Mouse (Mus musculus) liver, embryonic 12.5 days (tissue): ENCODE measurements at regions not wholly inside any gene's neighbourhood (a gene's known extent, or its start where the extent isn't known, plus 50 kb on each side); places are given as distances from the start of the nearest gene placed in this dataset.
"Not testable (repeated sequence)": the region's sequence is repeated elsewhere in the genome, so short reads cannot be mapped to it uniquely, and the experiment has no call there.

Experiments
- ATAC-seq: fragments of 200-750 bp; cut with Nextera tagmentation; 2 replicates; pipeline ENCODE4 v1.8.0; 2017; ENCODE audit warnings: moderate number of reproducible peaks, mild to moderate bottlenecking, moderate library complexity
- H3K27ac ChIP-seq: fragments of 300-500 bp; sonication (generic); 2 replicates; pipeline ENCODE4 v1.5.1; 2016; ENCODE audit warnings: mild to moderate bottlenecking
- H3K27me3 ChIP-seq: fragments of 300-500 bp; sonication (generic); replicated peaks from 2 replicates; pipeline ENCODE4 v1.6.1; 2016; ENCODE audit warnings: mild to moderate bottlenecking, moderate library complexity
- H3K36me3 ChIP-seq: fragments of 300-500 bp; sonication (generic); 2 replicates; pipeline ENCODE4 v1.6.1; 2016; ENCODE audit warnings: mild to moderate bottlenecking, moderate library complexity
- H3K4me1 ChIP-seq: fragments of 300-500 bp; sonication (generic); 2 replicates; pipeline ENCODE4 v1.6.1; 2016
- H3K4me2 ChIP-seq: fragments of 300-500 bp; sonication (generic); 2 replicates; pipeline ENCODE4 v1.6.1; 2016; ENCODE audit warnings: mild to moderate bottlenecking, moderate library complexity
- H3K4me3 ChIP-seq: fragments of 300-500 bp; sonication (generic); 2 replicates; pipeline ENCODE4 v1.5.1; 2016; ENCODE audit warnings: mild to moderate bottlenecking, moderate library complexity
- H3K9ac ChIP-seq: fragments of 300-500 bp; sonication (generic); 2 replicates; pipeline ENCODE4 v1.6.1; 2016; ENCODE audit warnings: mild to moderate bottlenecking, moderate library complexity
- H3K9me3 ChIP-seq: fragments of 300-500 bp; sonication (generic); replicated peaks from 2 replicates; pipeline ENCODE4 v1.6.1; 2016; ENCODE audit warnings: mild to moderate bottlenecking, moderate library complexity
- WGBS: fragments of 180-500 bp; shearing (Covaris S2); methylation state at CpG from one replicate; pipeline ENCODE4 v1.1.7; 2016; ENCODE audit not compliant: insufficient replicate concordance; 5-methylcytosine and 5-hydroxymethylcytosine counted together

DNA sequence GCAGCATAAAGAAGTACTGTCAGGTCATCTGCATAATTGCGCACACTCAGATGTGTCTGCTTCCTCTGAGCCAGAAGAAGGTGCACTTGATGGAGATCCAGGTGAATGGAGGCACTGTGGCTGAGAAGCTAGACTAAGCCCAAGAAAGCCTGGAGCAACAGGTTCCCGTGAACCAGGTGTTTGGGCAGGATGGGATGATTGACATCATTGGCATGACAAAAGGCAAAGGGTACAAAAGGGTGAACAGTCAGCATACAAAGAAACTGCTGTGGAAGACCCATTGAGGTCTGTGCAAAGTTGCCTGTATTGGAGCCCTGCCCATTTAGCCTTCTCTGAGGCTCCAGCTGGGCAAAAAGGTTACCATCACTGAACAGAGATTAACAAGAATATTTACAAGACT, 337.0 kb upstream of the Zfp960 start:
- WGBS, result 65% methylated on average over 2 of the region's 2 CpGs
- no peak for ATAC-seq

DNA sequence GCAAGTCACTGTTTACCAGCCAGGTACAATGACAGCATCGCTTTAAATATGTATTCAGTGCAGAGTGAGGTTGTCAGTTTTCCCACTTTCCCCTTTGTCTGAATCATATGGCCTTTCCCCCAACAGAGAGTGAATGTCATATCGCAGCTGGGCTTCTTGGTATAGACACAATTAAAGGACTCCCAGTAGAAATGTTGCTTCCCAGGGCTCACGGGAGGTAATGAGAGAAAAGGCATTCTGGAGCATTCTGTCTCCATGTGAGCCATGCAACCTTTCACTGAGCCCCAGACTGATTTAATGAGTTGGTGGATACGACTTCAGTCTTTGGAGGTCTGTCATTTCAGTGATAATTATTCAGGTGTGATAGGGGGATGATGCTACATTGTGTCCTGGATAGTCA, 310.8 kb upstream of the Zfp960 start:
- Histone ChIP-seq H3K27me3 (no peaks in the 10 kb centered on the region), H3K9ac (no peak overlapping the region), H3K4me1 (no peaks in the 10 kb centered on the region), H3K27ac (no peak overlapping the region), H3K4me3 (no peak overlapping the region), H3K36me3 (no peaks in the 10 kb centered on the region), H3K4me2 (no peak overlapping the region), H3K9me3 (no peaks in the 10 kb centered on the region)
- WGBS, result 59% methylated on average over 4 of the region's 4 CpGs
- no peak for ATAC-seq

More for the DNA sequence above, 337.0 kb upstream of the Zfp960 start:
- H3K4me1 ChIP-seq, result no peaks in the 10 kb centered on the region
- H3K27me3 ChIP-seq, result no peaks in the 10 kb centered on the region
- no peak overlapping the region for H3K9ac ChIP-seq
- H3K4me2 ChIP-seq, result no peak overlapping the region
- no peak overlapping the region for H3K4me3 ChIP-seq
- H3K27ac ChIP-seq, result no peak overlapping the region
- no peaks in the 10 kb centered on the region for H3K9me3 ChIP-seq
- H3K36me3 ChIP-seq, result no peaks in the 10 kb centered on the region

DNA sequence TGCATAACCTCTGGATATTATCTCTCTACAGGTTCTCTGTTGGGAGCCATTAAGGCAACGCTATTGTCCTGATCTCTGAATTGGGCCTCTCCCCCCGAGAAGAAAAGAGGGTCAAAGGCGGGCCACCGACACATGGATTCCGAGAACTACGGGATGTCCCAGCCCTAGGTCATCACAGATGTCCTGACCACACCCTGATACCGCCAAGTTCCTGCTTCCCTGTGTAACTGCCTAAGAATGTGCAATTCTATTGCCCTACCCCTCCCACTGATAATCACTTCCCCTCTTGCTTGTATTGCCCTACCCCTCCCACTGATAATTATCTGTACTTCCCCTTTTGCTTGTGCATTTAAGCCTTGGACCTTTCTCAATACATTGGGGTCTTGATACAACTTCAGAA, 293.3 kb upstream of the Zfp960 start:
- not testable (repeated sequence) for H3K9ac ChIP-seq, ATAC-seq, H3K36me3 ChIP-seq, H3K4me3 ChIP-seq, H3K27ac ChIP-seq, H3K4me2 ChIP-seq, H3K4me1 ChIP-seq, H3K9me3 ChIP-seq, H3K27me3 ChIP-seq
- WGBS, result 42% methylated on average over 7 of the region's 7 CpGs

DNA sequence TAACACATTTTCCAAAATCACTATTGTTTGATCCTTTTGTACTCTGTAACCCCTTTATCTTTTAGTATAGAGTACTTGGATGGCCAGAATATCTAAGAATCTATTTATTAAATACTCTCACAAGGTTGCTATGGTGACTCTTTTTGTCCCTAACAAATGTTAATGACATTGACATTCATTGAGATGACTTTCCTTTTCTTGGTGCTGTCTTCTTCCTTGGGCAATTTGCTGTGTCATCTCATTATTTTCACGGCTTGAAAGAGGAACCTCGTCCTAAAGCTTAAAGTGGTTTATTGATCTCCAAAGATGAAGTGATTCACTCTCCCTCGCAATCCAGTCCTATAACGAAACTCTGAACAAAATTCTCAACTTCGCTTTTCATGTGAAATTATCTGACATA, 265.6 kb upstream of the Zfp960 start:
- ATAC-seq, result no peak
- Histone ChIP-seq H3K9me3 (no peaks in the 10 kb centered on the region), H3K4me2 (no peak overlapping the region), H3K27me3 (no peaks in the 10 kb centered on the region), H3K9ac (no peak overlapping the region), H3K36me3 (no peaks in the 10 kb centered on the region), H3K4me3 (no peak overlapping the region), H3K27ac (no peak overlapping the region), H3K4me1 (no peaks in the 10 kb centered on the region)
- WGBS, result 64% methylated on average over 5 of the region's 5 CpGs

DNA sequence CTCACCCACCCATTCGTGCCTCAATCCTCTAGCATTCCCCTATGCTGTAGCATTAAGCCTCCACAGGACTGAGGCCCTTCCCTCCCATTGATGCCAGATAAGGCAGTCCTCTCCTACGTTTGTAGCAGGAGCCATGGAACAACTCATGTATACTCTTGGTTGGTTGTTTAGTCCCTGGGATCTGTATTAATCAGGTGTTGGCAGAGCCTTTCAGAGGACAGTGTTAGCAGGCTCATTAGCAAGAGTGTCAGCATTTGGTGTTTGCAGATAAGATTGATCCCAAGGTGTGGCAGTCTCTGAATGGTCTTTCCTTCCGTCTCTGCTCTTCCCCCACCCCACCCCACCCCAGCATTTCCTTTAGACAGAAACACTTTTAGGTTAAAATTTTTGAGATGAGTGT, 258.9 kb upstream of the Zfp960 start:
- no peaks in the 10 kb centered on the region for H3K36me3 ChIP-seq
- H3K27ac ChIP-seq, result 0 out of 2 replicates have a peak overlapping the region, but pooled peaks have one; percentile 30
- H3K9ac ChIP-seq, result no peak overlapping the region
- WGBS, result 15% methylated on average over 3 of the region's 3 CpGs
- H3K27me3 ChIP-seq, result no peaks in the 10 kb centered on the region
- no peak overlapping the region for H3K4me3 ChIP-seq
- H3K4me2 ChIP-seq, result peak overlapping the region; percentile 20; the same call in 1 of the 2 replicates
- no peaks in the 10 kb centered on the region for H3K9me3 ChIP-seq
- ATAC-seq, result peak; percentile 98
- H3K4me1 ChIP-seq, result no peaks in the 10 kb centered on the region

DNA sequence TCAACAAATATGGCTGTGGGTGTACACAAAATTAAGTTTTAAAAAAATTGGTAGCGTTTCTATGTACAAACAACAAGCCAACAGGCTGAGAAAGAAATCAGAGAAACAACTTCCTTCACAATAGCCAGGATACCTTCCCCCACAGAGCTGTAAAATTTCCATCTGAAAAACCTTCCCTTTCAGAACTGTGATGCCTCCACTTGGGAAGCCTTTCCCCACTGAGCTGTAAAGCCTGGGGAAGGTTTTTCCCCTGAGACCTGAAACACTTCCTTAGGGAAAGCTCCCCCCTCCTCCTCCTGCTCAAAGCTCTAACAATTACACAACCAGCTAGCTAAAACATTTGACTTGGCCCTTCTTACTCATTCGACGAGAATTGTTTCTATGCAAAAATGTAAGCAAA, 245.5 kb upstream of the Zfp960 start:
- ATAC-seq, result no peak
- Histone ChIP-seq H3K4me1 (no peaks in the 10 kb centered on the region), H3K4me3 (no peak overlapping the region), H3K27me3 (no peaks in the 10 kb centered on the region), H3K4me2 (no peak overlapping the region), H3K27ac (no peak overlapping the region), H3K36me3 (no peaks in the 10 kb centered on the region), H3K9ac (no peak overlapping the region), H3K9me3 (no peaks in the 10 kb centered on the region)
- WGBS, result 25% methylated on average over 3 of the region's 3 CpGs

DNA sequence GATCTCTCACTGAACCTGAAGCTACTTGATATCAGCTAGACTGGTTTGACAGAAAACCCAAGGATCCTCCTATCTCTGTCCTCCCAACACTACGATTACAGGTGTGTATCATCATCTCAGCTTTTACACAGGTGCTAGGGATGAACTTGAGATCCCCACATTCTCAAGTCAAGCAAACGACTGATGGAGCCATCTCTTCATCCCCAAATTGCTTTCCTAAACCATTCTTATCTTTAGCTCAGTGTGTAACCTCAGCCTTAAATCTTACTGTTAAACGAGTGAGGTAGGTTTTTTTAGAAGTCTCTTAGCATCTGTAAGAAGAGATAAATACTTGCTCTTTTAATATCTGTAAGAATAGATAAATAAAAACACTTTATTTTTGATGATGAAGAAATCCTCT, 242.2 kb upstream of the Zfp960 start:
- Histone ChIP-seq H3K27ac (no peak overlapping the region), H3K9ac (no peak overlapping the region), H3K36me3 (no peaks in the 10 kb centered on the region), H3K4me2 (no peak overlapping the region), H3K9me3 (no peaks in the 10 kb centered on the region), H3K4me3 (no peak overlapping the region), H3K4me1 (no peaks in the 10 kb centered on the region), H3K27me3 (no peaks in the 10 kb centered on the region)
- 38% methylated on average over 3 of the region's 3 CpGs for WGBS
- no peak for ATAC-seq

DNA sequence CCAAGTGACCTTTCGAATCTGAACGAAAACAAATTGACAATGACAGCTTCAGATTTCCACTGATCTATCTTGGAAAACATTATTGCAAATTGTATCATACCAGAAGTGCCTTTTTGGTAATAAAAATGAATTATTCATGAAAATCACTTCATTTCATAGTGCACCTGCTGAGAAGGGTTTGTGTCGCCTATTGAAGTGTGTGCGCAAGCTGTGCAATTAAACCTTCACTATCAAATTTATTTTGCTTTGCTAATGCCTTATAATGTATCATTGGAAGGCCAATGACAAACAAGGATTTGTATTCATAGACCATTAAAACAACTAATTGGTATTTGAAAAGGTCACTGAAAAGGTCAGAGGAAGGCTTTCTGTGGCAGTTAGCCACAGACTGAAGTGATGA, 224.8 kb upstream of the Zfp960 start:
- ATAC-seq, result no peak
- Histone ChIP-seq H3K4me1 (no peaks in the 10 kb centered on the region), H3K9me3 (no peaks in the 10 kb centered on the region), H3K4me3 (no peak overlapping the region), H3K4me2 (no peak overlapping the region), H3K9ac (no peak overlapping the region), H3K27me3 (no peaks in the 10 kb centered on the region), H3K27ac (no peak overlapping the region), H3K36me3 (no peaks in the 10 kb centered on the region)
- WGBS, result 75% methylated on average over 4 of the region's 4 CpGs

DNA sequence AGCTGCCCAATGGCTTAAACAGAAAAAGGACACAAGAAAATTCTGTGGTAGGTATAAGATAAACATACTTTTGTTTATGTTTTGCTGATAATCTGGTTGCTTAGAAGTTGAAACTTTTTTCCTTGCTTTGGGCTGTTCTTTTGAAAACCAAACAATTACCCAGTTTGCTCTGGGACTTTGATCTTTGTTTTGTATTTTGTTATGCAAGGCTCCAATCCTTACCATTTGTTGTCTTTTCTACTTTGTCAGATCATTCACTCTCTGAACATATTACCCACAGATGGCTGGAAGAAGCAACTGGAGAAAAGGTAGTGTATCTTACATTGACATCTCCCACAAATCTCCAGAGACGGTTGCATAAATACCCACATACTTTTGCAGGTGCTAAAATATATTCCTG, 203.1 kb upstream of the Zfp960 start:
- Histone ChIP-seq H3K27me3 (no peaks in the 10 kb centered on the region), H3K4me3 (no peak overlapping the region), H3K36me3 (no peaks in the 10 kb centered on the region), H3K4me1 (no peaks in the 10 kb centered on the region), H3K27ac (no peak overlapping the region), H3K9ac (no peak overlapping the region), H3K9me3 (no peaks in the 10 kb centered on the region), H3K4me2 (no peak overlapping the region)
- ATAC-seq, result no peak
- 36% methylated on average over 1 of the region's 1 CpGs for WGBS

DNA sequence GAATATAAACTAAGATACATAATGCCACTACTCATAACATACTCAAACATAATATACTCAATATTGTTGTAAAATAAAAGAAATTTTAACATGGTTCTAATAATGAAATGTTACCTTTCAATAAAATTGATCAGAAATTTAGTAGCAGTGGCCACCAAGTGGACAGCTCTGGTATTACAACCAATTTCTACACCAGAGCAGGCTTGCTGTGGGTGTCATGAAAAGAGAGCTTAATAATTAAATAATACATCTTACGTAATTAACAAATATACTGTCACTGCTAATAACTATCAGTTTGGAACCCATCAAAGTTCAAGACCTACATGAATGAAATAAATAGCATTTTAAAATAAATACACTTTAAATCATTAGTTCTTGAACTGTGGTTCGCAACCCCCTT, 163.1 kb upstream of the Zfp960 start:
- no peaks in the 10 kb centered on the region for H3K9me3 ChIP-seq
- ATAC-seq, result no peak
- no peak overlapping the region for H3K27ac ChIP-seq
- WGBS, result 65% methylated on average over 2 of the region's 2 CpGs
- no peaks in the 10 kb centered on the region for H3K4me1 ChIP-seq
- H3K9ac ChIP-seq, result no peak overlapping the region
- no peaks in the 10 kb centered on the region for H3K27me3 ChIP-seq
- no peak overlapping the region for H3K4me2 ChIP-seq
- no peak overlapping the region for H3K4me3 ChIP-seq
- H3K36me3 ChIP-seq, result no peaks in the 10 kb centered on the region

DNA sequence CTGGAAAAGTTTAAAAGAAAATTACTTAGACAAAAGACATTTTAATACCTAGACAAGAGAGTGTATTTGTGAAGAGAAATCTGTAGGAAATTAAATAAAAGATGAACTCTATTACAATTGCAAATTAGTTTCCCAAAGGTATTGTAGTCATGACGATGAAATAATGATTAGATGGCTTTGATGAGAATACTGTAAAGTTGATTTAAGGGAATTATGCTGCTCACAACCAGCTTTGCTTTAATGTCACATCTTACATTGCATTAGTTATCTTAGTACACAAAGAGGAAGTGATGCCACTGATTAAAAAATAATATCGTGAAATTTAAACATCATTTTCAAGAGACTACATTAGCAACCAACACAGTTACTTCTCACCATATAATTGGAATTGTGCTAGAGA, 145.7 kb upstream of the Zfp960 start:
- no peaks in the 10 kb centered on the region for H3K36me3 ChIP-seq
- no peaks in the 10 kb centered on the region for H3K4me1 ChIP-seq
- no peaks in the 10 kb centered on the region for H3K9me3 ChIP-seq
- H3K27ac ChIP-seq, result no peak overlapping the region
- ATAC-seq, result no peak
- no peak overlapping the region for H3K4me2 ChIP-seq
- H3K9ac ChIP-seq, result no peak overlapping the region
- H3K4me3 ChIP-seq, result no peak overlapping the region
- H3K27me3 ChIP-seq, result no peaks in the 10 kb centered on the region
- WGBS, result 58% methylated on average over 2 of the region's 2 CpGs

DNA sequence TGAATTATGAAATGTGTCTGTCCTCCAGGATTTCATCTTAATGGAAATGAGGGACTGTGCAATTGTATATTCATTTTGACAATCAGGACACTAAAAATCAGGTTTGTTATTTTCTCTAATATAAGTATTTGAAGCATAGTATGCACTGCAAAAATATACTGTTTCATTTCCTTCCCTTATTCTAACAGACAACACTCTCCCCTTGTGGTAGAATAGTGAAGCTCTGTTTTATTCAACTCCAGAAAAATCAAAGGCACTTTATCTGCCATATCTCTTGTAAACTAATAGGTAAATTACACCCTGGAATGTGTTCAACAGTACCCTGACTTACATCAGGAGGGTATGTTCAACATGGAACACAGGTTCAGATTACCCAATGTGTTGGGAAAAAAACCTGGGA, 137.7 kb upstream of the Zfp960 start:
- Histone ChIP-seq H3K4me2 (no peak overlapping the region), H3K9ac (no peak overlapping the region), H3K36me3 (no peaks in the 10 kb centered on the region), H3K9me3 (no peaks in the 10 kb centered on the region), H3K4me3 (no peak overlapping the region), H3K27ac (no peak overlapping the region), H3K4me1 (no peaks in the 10 kb centered on the region), H3K27me3 (no peaks in the 10 kb centered on the region)
- no peak for ATAC-seq

DNA sequence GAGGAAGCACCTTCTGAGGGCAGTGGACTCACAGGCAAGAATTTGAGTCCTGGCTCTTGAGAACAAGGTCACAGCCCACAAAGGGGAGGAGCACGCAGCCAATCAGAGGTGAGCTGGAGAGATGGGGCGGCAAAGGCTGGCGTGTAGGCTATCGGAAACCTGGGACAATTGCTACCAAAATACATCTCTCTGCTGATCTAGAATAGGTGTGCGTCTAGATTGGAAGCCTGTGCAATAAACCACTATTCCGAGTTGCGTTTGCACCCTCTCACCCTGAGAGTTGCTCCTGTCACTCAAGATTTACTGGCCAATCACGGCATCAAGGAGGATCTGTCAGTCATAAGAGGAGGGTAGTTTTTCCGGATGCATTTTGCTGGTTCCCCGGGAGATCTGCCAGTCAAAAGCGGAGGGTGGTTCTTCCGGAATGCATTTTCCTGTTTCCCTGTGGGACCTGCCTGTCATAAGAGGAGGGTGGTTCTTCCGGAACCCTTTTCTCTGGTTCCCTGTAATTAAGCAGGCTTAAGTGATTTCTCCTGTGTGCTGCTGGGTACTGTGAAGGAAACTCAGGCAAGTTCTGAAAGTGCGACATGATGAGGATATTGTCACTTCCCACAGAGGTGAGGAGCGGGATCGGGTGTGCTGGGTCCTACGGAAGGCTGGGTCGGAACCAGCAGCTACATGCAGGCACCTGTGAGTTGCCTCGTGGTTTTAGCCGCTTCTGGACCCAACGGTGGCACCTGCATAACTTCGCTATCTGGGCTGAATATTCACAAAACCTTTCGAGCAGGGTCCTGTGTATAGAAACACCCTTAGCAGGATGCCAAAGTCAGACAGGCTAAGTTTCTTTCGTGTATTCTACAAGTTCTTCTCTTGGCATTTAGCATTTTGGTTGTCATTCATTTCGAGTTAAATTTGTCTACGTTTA, 112.6 kb upstream of the Zfp960 start:
- H3K4me1 ChIP-seq, H3K27ac ChIP-seq, H3K36me3 ChIP-seq, H3K9me3 ChIP-seq, H3K27me3 ChIP-seq: not testable (repeated sequence)
- WGBS, result 1% methylated on average over 24 of the region's 26 CpGs
- peak; percentile 100 for ATAC-seq
- H3K4me2 ChIP-seq, result peak overlapping the region; percentile 65
- H3K9ac ChIP-seq, result peak overlapping the region; percentile 61
- peak overlapping the region; percentile 62 for H3K4me3 ChIP-seq
